Mouse (Mus musculus) ovary, adult 18-20 months (tissue): ENCODE data around the gene Sapcd2.

Experiments used
- DNase-seq: peaks from one replicate; pipeline ENCODE4 v3.0.0; 2022; ENCODE audit warnings: low spot score, mixed read lengths

Sapcd2 gene

GRCm38 (mm10) chr2:25422587-25423410 lies 50.7 kb downstream of the Sapcd2 start, which contains the start of gene Fut7:
Gene Fut7 (plus strand): TSS chr2:25423267.
- DNase-seq = no peak

DNA sequence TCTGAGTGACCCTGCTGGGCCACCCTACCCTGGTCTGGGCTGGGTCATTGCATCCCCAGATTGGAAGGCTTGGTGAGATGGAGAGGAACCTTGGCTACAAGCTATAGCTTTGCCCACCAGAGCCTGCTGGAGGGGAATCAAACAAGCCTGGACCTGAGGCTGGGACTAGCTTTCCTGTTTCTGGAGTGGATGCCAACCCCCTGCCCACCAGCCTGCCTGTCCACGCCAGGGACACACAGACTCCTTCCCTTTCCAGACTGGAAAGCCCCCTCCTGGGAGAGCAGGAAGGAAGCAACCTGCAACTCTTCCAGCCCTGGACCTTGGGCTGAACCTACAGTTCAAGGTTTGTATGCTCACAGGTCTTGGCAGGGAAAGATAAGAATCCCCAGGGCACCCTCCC lies 51.5 kb downstream of the Sapcd2 start:
- no peak for DNase-seq

DNA sequence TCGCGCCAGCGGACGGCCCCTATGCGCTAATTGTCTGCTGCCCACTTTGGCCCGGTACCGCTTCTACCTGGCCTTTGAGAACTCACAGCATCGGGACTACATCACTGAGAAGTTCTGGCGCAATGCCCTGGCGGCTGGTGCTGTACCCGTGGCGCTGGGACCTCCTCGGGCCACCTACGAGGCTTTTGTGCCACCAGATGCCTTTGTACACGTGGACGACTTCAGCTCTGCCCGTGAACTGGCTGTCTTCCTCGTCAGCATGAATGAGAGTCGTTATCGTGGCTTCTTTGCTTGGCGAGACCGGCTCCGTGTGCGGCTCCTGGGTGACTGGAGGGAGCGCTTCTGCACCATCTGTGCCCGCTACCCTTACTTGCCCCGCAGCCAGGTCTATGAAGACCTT lies 53.4 kb downstream of the Sapcd2 start:
- DNase-seq = no peak

DNA sequence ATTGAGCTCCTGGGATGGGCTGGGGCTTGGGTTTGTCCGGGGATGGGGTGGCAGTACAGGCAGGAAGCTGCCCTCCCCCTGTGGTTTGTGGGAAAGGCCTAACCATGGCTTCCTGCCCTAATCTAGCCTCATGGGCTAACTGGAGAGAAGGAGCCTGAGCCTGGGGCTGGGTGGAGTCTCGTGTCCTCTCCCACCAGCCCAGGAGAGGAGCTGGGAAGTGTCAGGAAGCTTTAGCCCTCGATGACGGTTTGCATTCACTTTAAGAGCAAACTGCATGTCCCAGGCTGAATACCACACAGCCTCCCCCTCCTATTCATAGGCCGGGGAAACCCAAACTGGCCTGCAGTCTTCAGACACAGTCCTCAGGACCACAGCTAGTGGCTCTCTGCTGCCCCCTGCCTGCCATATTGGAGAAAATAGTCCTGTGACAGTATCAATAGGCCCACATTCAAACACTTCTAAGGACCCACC lies 54.6 kb downstream of the Sapcd2 start:
- no peak for DNase-seq

DNA sequence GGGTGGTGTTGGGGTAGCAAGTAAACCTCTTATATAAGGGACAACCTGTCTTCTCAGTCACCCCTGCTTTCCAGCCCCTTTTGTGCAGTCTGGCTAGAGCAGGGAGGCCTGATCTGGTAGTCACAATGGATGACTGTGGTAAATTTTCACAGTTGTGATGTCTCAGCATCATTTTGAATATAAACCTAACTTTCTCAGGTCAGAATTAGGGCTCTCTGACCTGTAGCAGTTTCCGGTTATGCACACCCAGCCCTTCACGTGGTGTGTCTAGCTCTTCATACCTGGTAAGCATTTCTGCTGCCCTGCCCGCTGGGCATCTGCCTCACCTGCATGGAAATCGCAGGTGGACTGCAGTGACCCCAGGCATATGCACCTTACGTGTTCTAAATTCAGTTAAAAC lies 55.1 kb downstream of the Sapcd2 start:
- no peak for DNase-seq
